Mouse (Mus musculus): ENCODE measurements around the gene 1700015G11Rik.

Gene 1700015G11Rik

GRCm38 (mm10) chr7:51969379-51969778 is 46.1 kb downstream of the 1700015G11Rik start:
- DNase-seq (ENCODE audit: inconsistent age in 2 of 2, low spot score in 1 of 2) = no peak

- DNase-seq (ENCODE audit: inconsistent age in 2 of 2, low spot score in 1 of 2) = no peak
These were observed 47.9 kb downstream of the 1700015G11Rik start for GRCm38 (mm10) chr7:51967581-51967980.

- DNase-seq (ENCODE audit: inconsistent age in 2 of 2, low spot score in 1 of 2) = peak; percentile 47 to 76
These were observed 50.8 kb downstream of the 1700015G11Rik start for GRCm38 (mm10) chr7:51964681-51965080.

GRCm38 (mm10) chr7:51962219-51962952 is 53.1 kb downstream of the 1700015G11Rik start:
- DNase-seq (ENCODE audit: inconsistent age in 2 of 2, low spot score in 1 of 2) = no peak

Measured in adrenal gland, adult (tissue).